Mouse (Mus musculus) cerebral cortex, adult 2 months (tissue): ENCODE data around the gene Ush2a.

Source experiments
- WGBS: fragments of 180-500 bp; shearing (Covaris S2); methylation state at CpG from one replicate; pipeline ENCODE4 v1.1.7; 2018; 5-methylcytosine and 5-hydroxymethylcytosine counted together

The Ush2a gene

GRCm38 (mm10) chr1:188387820-188388471, 126.1 kb downstream of the Ush2a start:
- WGBS = 79% methylated on average over 2 of the region's 2 CpGs

- WGBS = 60% methylated on average over 6 of the region's 6 CpGs
Measured at GRCm38 (mm10) chr1:188390080-188390479, 128.3 kb downstream of the Ush2a start.

GRCm38 (mm10) chr1:188407176-188407575, 145.4 kb downstream of the Ush2a start:
- WGBS = 92% methylated on average over 4 of the region's 4 CpGs

- 73% methylated on average over 8 of the region's 8 CpGs for WGBS
Measured at GRCm38 (mm10) chr1:188407613-188408386, 146.0 kb downstream of the Ush2a start.

GRCm38 (mm10) chr1:188410547-188410946, 148.7 kb downstream of the Ush2a start:
- 82% methylated on average over 3 of the region's 3 CpGs for WGBS

- WGBS = 57% methylated on average over 2 of the region's 2 CpGs
Measured at GRCm38 (mm10) chr1:188420543-188420942, 158.7 kb downstream of the Ush2a start.

GRCm38 (mm10) chr1:188428172-188428571, 166.3 kb downstream of the Ush2a start:
- 91% methylated on average over 6 of the region's 6 CpGs for WGBS

GRCm38 (mm10) chr1:188430689-188431088, 168.9 kb downstream of the Ush2a start:
- 69% methylated on average over 3 of the region's 3 CpGs for WGBS

- 84% methylated on average over 5 of the region's 5 CpGs for WGBS
Measured at GRCm38 (mm10) chr1:188447964-188448363, 186.1 kb downstream of the Ush2a start.

GRCm38 (mm10) chr1:188456466-188457175, 194.8 kb downstream of the Ush2a start:
- 58% methylated on average over 13 of the region's 13 CpGs for WGBS

- WGBS = 44% methylated on average over 13 of the region's 13 CpGs
Measured at GRCm38 (mm10) chr1:188457221-188458008, 195.6 kb downstream of the Ush2a start.

GRCm38 (mm10) chr1:188461203-188461602, 199.4 kb downstream of the Ush2a start:
- WGBS = 81% methylated on average over 2 of the region's 2 CpGs

GRCm38 (mm10) chr1:188468371-188468783, 206.6 kb downstream of the Ush2a start:
- 40% methylated on average over 10 of the region's 10 CpGs for WGBS

- 67% methylated on average over 5 of the region's 5 CpGs for WGBS
Measured at GRCm38 (mm10) chr1:188504958-188505357, 243.1 kb downstream of the Ush2a start.

- WGBS = 88% methylated on average over 8 of the region's 8 CpGs
Measured at GRCm38 (mm10) chr1:188518792-188519191, 257.0 kb downstream of the Ush2a start.

- WGBS = 78% methylated on average over 3 of the region's 3 CpGs
Measured at GRCm38 (mm10) chr1:188527451-188527850, 265.6 kb downstream of the Ush2a start.

- 49% methylated on average over 6 of the region's 6 CpGs for WGBS
Measured at GRCm38 (mm10) chr1:188529606-188530131, 267.8 kb downstream of the Ush2a start.

- WGBS = 86% methylated on average over 1 of the region's 1 CpGs
Measured at GRCm38 (mm10) chr1:188537021-188537420, 275.2 kb downstream of the Ush2a start.

GRCm38 (mm10) chr1:188539621-188540020, 277.8 kb downstream of the Ush2a start:
- WGBS = 92% methylated on average over 5 of the region's 5 CpGs

- 96% methylated on average over 3 of the region's 3 CpGs for WGBS
Measured at GRCm38 (mm10) chr1:188541492-188541891, 279.7 kb downstream of the Ush2a start.

- 27% methylated on average over 1 of the region's 1 CpGs for WGBS
Measured at GRCm38 (mm10) chr1:188543364-188543763, 281.5 kb downstream of the Ush2a start.
